Mouse (Mus musculus): Measurements from ENCODE around the gene B230307C23Rik. TPM values are rescaled to one million over a fixed set of nuclear protein-coding genes. Genes with fewer than 3 reads are reported as not detected.

Gene B230307C23Rik
- not detected in 2 replicates for polyA plus RNA-seq (2012; ENCODE audit: insufficient read depth, insufficient read length, low replicate concordance, missing spikeins)

- Histone ChIP-seq H3K4me3 (ENCODE audit: insufficient read depth, low read depth, low read length) (peak within 1 kb of the TSS; percentile 78), H3K4me1 (ENCODE audit: control insufficient read depth, insufficient read depth, low read length) (peaks cover 10% of the 10 kb centered on the region), H3K27ac (ENCODE audit: insufficient read depth, low read depth, low read length) (peak within 1 kb of the TSS; percentile 74; the same call in 1 of the 2 replicates)
- WGBS = 1% methylated on average over 22 of the region's 22 CpGs
- no peak for TF ChIP-seq POLR2A (IDR thresholded peaks at IDR 0.05; ENCODE audit: insufficient read depth, low read depth, low read length)
- no peak for TF ChIP-seq CTCF (IDR thresholded peaks at IDR 0.05; ENCODE audit: insufficient read depth, low read depth, low read length)
Observed at GRCm38 (mm10) chr16:97996616-97997382, at the start of gene B230307C23Rik. Gene B230307C23Rik, plus strand, starts transcription at chr16:97997315.

GRCm38 (mm10) chr16:97948836-97949235, 48.3 kb upstream of the B230307C23Rik start:
- WGBS = 83% methylated on average over 4 of the region's 4 CpGs
- TF ChIP-seq CTCF (IDR thresholded peaks at IDR 0.05; ENCODE audit: insufficient read depth, low read depth, low read length) = no peak
- H3K4me3 ChIP-seq (ENCODE audit: insufficient read depth, low read depth, low read length) = no peak overlapping the region

DNA sequence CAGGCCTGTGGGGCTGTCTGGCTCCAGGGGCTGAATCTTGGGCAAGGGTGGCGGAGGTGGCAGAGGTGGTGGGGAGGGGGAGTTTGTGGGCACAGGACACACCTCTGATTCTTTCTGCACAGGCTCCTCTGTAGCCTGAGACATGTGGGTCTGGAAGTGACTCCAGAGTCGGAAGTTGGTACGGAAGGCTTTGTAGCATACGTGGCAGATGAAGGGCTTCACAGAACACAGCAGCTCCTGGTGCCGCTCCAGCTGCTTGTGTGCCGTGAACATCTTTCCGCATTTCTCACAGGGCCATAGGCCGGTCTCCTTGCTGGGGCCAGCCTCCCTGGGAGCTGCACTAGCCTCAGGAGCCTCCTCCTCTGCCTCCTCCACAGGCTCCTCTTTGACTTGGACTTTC, 47.1 kb upstream of the B230307C23Rik start:
- TF ChIP-seq CTCF (IDR thresholded peaks at IDR 0.05; ENCODE audit: insufficient read depth, low read depth, low read length) = no peak
- TF ChIP-seq POLR2A (IDR thresholded peaks at IDR 0.05; ENCODE audit: insufficient read depth, low read depth, low read length) = no peak
- Histone ChIP-seq H3K4me3 (ENCODE audit: insufficient read depth, low read depth, low read length) (no peak overlapping the region), H3K27ac (ENCODE audit: insufficient read depth, low read depth, low read length) (no peak overlapping the region), H3K4me1 (ENCODE audit: control insufficient read depth, insufficient read depth, low read length) (no peaks in the 10 kb centered on the region)
- WGBS = 97% methylated on average over 8 of the region's 8 CpGs

More at GRCm38 (mm10) chr16:97948836-97949235, 48.3 kb upstream of the B230307C23Rik start:
- Histone ChIP-seq H3K27ac (ENCODE audit: insufficient read depth, low read depth, low read length) (no peak overlapping the region), H3K4me1 (ENCODE audit: control insufficient read depth, insufficient read depth, low read length) (no peaks in the 10 kb centered on the region)

DNA sequence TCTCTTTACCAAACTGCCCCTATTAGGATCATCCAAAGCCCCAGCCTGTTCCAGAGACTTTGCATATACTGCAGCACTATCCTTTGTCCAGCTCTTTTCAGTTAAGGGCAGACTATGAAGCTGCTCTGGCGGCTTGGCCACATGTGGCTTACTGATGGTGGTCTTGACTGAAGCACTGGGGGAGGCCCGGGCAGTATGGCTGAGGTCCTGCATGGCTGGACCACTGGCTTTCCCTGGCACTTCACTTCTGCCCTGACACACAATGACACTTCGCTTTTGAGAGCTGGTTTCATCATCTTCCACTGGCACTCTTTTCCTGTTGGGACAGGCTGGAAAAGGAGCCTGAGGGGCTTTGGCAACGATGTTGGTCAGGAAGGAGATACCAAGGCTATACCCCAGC, 44.7 kb upstream of the B230307C23Rik start:
- Histone ChIP-seq H3K4me3 (ENCODE audit: insufficient read depth, low read depth, low read length) (no peak overlapping the region), H3K4me1 (ENCODE audit: control insufficient read depth, insufficient read depth, low read length) (no peaks in the 10 kb centered on the region), H3K27ac (ENCODE audit: insufficient read depth, low read depth, low read length) (no peak overlapping the region)
- TF ChIP-seq CTCF (IDR thresholded peaks at IDR 0.05; ENCODE audit: insufficient read depth, low read depth, low read length) (no peak), POLR2A (IDR thresholded peaks at IDR 0.05; ENCODE audit: insufficient read depth, low read depth, low read length) (no peak)
- 92% methylated on average over 4 of the region's 4 CpGs for WGBS

DNA sequence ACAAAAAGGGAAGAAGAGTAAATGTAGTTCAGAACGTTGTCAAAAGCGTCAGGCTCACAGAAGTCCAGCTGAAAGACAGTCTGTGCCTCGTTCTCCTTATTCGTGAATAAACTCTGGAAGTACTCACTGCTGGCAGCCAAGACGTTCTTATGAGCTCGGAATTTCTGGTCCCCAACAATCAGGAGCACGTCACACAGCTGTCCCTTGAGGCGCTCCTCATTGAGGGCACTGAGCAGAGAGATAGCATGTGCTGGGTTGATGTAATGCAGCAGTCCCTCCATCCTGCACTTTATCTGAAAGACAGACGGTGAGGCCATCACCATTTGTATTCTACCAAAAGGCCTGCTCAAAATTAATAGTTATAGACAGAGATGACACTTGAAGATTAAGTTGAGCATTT, 44.3 kb upstream of the B230307C23Rik start:
- TF ChIP-seq CTCF (IDR thresholded peaks at IDR 0.05; ENCODE audit: insufficient read depth, low read depth, low read length) (no peak), POLR2A (IDR thresholded peaks at IDR 0.05; ENCODE audit: insufficient read depth, low read depth, low read length) (no peak)
- no peak overlapping the region for H3K27ac ChIP-seq (ENCODE audit: insufficient read depth, low read depth, low read length)
- no peak overlapping the region for H3K4me3 ChIP-seq (ENCODE audit: insufficient read depth, low read depth, low read length)
- 89% methylated on average over 9 of the region's 9 CpGs for WGBS
- H3K4me1 ChIP-seq (ENCODE audit: control insufficient read depth, insufficient read depth, low read length) = no peaks in the 10 kb centered on the region

- H3K27ac ChIP-seq (ENCODE audit: insufficient read depth, low read depth, low read length) = no peak overlapping the region
- no peak for TF ChIP-seq CTCF (IDR thresholded peaks at IDR 0.05; ENCODE audit: insufficient read depth, low read depth, low read length)
- TF ChIP-seq POLR2A (IDR thresholded peaks at IDR 0.05; ENCODE audit: insufficient read depth, low read depth, low read length) = no peak
- 77% methylated on average over 2 of the region's 2 CpGs for WGBS
- H3K4me3 ChIP-seq (ENCODE audit: insufficient read depth, low read depth, low read length) = no peak overlapping the region
- no peaks in the 10 kb centered on the region for H3K4me1 ChIP-seq (ENCODE audit: control insufficient read depth, insufficient read depth, low read length)
Observed at GRCm38 (mm10) chr16:97953300-97953699, 43.8 kb upstream of the B230307C23Rik start.

DNA sequence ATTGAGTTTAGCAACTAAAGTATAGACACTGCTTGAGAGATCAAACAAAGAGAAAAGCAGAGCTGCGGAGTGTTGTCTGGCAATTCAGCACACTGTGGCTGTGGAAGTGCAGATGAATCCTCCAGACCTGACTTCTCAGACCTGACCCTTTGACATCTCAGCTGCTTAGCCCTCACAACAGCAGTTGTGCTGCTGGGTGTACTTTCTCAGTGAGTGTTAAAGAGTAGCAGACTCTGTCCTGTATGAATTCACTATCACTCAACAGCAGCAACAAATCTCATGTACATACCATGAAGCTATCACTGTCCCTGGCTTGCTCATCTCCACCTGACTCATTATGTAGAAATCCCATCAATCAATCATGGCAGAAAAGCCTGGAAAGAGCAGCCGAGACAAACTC, 41.1 kb upstream of the B230307C23Rik start:
- TF ChIP-seq POLR2A (IDR thresholded peaks at IDR 0.05; ENCODE audit: insufficient read depth, low read depth, low read length) (no peak), CTCF (IDR thresholded peaks at IDR 0.05; ENCODE audit: insufficient read depth, low read depth, low read length) (no peak)

DNA sequence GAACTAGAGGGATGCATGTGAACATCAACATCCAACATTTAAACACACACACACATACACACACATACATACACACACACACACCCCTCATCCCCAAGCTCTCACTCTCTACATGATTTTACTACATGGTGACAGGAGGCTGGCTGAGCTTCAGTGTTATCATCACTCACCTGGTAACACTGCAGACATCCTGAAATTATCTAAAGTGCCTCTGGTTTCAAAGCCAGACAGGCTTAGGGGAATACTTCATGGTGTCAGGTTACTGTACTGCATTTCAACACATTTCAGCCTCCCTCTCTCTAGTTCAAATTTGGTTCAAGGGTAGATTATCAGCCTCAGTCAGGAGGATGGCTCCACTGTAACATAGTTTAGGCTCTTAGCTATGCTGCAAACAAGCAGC, 39.5 kb upstream of the B230307C23Rik start:
- H3K4me1 ChIP-seq (ENCODE audit: control insufficient read depth, insufficient read depth, low read length) = no peaks in the 10 kb centered on the region
- H3K4me3 ChIP-seq (ENCODE audit: insufficient read depth, low read depth, low read length) = no peak overlapping the region
- no peak overlapping the region for H3K27ac ChIP-seq (ENCODE audit: insufficient read depth, low read depth, low read length)
- TF ChIP-seq CTCF (IDR thresholded peaks at IDR 0.05; ENCODE audit: insufficient read depth, low read depth, low read length) = no peak
- no peak for TF ChIP-seq POLR2A (IDR thresholded peaks at IDR 0.05; ENCODE audit: insufficient read depth, low read depth, low read length)

More for the DNA sequence above, 41.1 kb upstream of the B230307C23Rik start:
- Histone ChIP-seq H3K4me3 (ENCODE audit: insufficient read depth, low read depth, low read length) (no peak overlapping the region), H3K27ac (ENCODE audit: insufficient read depth, low read depth, low read length) (no peak overlapping the region), H3K4me1 (ENCODE audit: control insufficient read depth, insufficient read depth, low read length) (no peaks in the 10 kb centered on the region)
- 89% methylated on average over 2 of the region's 2 CpGs for WGBS

DNA sequence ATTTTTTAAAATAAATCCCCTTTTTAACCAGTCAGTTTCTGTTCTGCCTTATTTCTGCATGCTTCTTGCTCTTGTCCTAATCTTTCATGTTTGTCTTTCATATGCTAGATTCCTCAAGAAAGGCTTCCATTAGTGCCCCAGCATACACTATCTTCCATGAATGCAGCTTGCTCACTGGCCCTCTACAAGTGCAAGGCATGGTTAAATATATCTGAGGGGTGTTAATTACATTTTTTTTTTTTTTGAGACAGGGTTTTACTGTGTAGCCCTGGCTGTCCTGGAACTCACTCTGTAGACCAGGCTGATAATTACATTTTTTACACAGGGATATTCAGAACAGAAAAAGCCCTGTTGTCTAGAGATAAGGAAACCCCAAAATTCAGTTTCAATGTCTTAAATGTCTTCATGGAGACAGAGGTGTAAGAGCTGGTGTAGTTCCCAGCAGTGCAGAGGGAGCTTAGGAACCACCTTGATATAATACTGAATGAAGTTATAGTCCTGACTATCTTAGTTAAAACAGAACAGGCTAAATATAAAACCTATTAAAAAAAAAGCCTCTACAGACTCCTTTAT, 38.6 kb upstream of the B230307C23Rik start:
- Histone ChIP-seq H3K27ac (ENCODE audit: insufficient read depth, low read depth, low read length) (no peak overlapping the region), H3K4me1 (ENCODE audit: control insufficient read depth, insufficient read depth, low read length) (no peaks in the 10 kb centered on the region), H3K4me3 (ENCODE audit: insufficient read depth, low read depth, low read length) (no peak overlapping the region)
- TF ChIP-seq CTCF (IDR thresholded peaks at IDR 0.05; ENCODE audit: insufficient read depth, low read depth, low read length) (no peak), POLR2A (IDR thresholded peaks at IDR 0.05; ENCODE audit: insufficient read depth, low read depth, low read length) (no peak)
